Mouse (Mus musculus) kidney, postnatal 25 days (tissue): ENCODE measurements around the gene Atp2a2.
A peak's percentile ranks its signal among the peaks of the same experiment; 100 is the strongest.

ENCODE experiments used
- DNase-seq, 2 experiments: peaks; one replicate each; pipeline ENCODE4 v3.0.0; 2021; ENCODE audit warnings: mixed read lengths in 2 of 2

Atp2a2 gene

GRCm38 (mm10) chr5:122519043-122519660 is 17.1 kb upstream of the Atp2a2 start:
- peak in 1 of 2 experiments; percentile 38 for DNase-seq

- peak in 1 of 2 experiments; percentile 45 for DNase-seq
These were observed 16.2 kb upstream of the Atp2a2 start for GRCm38 (mm10) chr5:122518247-122518646.

- no peak for DNase-seq
These were observed 14.9 kb upstream of the Atp2a2 start for GRCm38 (mm10) chr5:122516901-122517300.

DNA sequence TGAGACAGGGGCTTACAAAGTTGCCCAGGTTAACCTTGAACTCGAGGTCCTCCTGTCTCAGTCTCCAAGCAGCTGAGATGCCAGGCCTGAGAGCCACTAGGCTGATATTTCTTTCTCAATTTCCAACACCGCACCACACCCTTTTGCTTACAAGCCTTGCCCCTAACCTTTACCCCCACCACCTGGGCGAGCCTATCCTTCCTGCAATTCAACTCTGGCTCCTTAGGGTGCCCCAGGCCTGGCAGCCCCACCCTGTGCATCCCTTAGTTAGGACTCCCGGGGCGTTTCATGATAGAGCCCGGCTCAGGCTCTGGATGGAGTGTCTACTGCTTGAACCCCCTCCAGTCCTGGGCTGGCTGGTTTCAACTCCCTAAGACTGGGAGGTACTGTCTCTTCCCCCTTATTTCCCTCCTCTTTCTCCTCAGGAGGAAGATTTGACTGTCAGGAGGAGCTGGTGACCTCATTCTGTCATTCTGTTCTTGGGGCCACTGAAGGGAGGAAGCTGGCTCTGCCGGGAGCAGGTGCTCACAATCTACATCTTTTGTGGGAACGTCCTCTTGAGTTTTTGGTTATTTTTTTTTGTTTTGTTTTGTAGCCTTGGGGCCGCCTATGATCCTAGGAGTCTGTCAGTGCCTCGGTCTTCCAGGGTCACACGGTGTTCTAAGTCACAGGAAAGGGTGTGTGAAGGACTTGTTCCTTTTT is 14.2 kb upstream of the Atp2a2 start:
- no peak for DNase-seq

- DNase-seq: no peak
These were observed 12.1 kb upstream of the Atp2a2 start for GRCm38 (mm10) chr5:122514127-122514521.

DNA sequence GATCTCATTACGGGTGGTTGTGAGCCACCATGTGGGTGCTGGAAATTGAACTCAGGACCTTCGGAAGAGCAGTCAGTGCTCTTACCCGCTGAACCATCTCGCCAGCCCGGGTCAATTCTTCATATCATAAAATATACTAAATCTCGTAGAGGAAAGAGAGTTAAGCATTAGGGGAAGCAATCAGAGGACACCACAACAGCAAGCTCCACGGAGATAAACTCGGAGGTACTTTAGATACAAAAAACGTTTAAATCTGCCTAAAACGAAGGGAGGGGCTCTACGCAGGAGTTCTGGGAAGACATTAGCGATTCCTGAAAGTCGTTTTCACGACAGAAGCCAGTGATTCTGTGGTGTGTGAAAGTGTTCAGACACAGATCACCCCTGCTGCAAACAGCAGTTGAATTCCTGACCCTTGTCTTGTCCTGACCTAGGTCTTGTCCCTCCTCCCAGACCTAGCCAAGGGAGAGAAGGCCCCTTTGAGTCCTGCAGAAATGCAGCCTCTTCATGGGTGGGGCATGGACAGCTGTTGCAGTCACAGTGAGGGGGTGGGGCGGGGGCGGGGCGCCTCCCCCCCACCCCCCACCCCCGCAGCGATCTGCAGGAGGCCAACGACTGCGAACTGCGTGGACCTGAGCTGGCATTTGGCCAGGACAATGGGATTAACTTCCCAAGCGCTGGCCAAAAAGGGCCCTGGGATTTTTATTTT is 11.5 kb upstream of the Atp2a2 start:
- DNase-seq: peak; percentile 61 to 72

GRCm38 (mm10) chr5:122512011-122512410 is 10.0 kb upstream of the Atp2a2 start:
- DNase-seq: peak in 1 of 2 experiments; percentile 56

DNA sequence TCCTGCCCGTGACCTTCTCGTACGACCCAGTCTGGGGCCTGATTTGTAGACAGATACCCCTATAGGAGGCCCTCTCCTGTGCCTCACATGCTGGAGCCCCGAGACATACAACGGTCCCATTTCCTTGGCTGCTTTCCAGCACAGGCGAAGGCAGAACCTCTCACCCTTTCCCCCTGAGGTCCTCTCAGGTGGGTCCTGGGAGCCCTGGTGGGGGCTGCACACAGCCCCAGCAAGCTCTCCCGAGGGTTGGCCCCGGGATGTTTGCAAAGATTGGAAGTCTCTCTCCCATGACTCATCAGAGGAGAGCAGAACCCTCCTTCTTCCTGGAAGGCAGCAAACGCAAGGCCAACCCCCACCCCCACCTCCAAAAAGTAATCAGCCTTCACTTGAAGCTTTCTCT is 9.4 kb upstream of the Atp2a2 start:
- DNase-seq: no peak

DNA sequence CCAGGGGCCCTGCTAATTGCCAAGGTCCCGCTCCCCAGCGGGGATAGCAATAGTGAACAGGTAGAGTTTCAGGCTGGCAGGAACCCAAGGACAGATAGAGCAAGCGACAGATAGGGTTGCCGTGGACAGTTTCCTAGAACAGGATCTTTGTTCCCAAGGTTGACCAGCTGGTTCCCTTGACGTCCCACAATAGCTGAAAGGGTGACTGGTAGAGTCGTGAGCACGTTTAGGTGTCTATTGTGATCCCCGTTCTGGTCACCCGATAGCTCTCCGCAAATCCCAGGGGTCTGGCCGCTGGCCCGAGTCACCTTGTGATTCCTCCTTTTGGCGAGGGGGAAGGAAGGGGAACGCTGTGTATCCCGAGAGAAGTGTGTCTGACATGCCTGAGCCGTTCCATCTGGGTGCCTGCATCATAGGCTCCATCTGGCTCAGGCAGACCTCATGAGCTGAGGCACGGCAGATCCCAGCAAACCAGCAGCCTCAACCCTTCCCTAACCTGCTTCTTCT is 8.7 kb upstream of the Atp2a2 start:
- peak in 1 of 2 experiments; percentile 56 for DNase-seq

DNA sequence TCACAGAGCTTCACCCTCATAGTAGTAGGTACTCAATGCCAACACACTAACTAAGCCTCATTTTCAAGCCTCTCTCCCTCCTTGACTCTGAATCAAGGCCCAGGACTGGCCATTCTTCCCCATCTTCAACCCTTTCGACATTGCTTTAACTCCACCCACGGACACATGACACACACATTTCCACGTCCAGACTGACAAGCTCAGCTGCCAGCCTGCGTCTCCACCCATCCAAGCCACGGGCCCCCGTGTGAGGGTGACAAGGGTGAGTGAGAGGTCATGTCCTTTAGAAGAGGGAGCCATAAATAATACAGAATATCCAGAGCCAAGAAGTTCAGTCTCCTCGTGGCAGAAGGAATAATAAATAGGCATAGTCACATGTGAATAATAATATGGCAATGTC is 7.6 kb upstream of the Atp2a2 start:
- no peak for DNase-seq

- no peak for DNase-seq
These were observed 6.9 kb upstream of the Atp2a2 start for GRCm38 (mm10) chr5:122508861-122509306.

- no peak for DNase-seq
These were observed 5.4 kb upstream of the Atp2a2 start for GRCm38 (mm10) chr5:122507396-122507795.

- no peak for DNase-seq
These were observed 4.4 kb upstream of the Atp2a2 start for GRCm38 (mm10) chr5:122506462-122506861.

DNA sequence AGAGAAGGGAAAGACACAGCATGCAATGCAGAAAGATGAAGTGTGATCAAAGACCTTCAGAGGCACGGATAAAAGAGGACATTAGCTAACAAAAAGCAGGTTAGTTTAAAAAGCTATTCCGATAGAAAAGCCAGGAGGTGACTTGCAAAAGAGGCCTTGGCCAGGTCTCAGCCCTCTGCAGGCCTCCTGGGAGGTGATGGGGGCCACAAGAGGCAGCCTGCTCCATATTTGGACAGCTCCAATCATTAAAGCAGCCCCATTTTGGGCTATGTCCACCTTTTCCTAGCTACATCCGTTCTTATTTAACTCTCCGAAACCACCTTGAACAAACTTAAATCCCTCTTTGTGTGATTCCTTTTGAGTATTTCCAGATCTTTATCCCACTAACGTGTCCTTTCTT is 3.5 kb upstream of the Atp2a2 start:
- no peak for DNase-seq

DNA sequence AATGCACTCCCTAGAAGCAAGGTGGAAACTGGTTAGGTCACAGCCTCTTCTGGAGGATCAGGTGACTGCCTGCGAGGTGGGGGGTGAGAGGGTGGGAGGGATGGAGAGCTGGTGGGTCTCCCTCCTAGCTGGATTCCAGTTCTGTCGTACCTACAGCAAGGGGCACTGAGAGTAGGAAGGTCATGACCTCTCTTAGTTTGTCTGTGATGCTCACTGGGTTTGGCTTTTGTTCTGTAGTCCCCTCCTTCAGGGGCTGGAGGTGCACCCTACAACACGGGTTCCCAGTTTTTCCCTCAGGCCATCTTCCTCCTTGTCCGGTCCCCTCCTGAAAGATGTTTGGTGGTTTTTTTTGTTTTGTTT is 1.7 kb upstream of the Atp2a2 start:
- DNase-seq: no peak

GRCm38 (mm10) chr5:122503015-122503759 is 1.2 kb upstream of the Atp2a2 start:
- DNase-seq: no peak

- peak; percentile 62 to 79 for DNase-seq
These were observed 636 bp downstream of the Atp2a2 start for GRCm38 (mm10) chr5:122501101-122502076.

DNA sequence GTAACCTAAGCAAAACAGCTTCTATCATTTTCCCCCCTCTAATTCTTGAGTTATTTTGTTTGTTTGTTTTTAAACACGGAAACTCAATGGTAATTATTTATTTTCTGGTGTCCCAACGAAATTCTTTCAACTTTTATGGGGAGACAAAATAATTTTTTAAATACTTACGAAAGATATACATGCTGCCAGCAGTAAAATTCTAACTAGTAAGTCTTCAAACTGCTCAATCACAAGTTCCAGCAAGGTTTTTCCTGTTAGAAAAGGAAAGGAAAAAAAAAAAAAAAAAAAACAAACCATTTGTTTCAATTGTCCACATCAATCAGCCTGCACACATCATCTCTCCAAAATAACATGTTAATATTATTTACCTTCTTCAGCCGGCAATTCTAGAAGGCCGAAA is 1.5 kb downstream of the Atp2a2 start:
- no peak for DNase-seq

GRCm38 (mm10) chr5:122500141-122500540 is 1.9 kb downstream of the Atp2a2 start:
- no peak for DNase-seq

GRCm38 (mm10) chr5:122498046-122498445 is 4.0 kb downstream of the Atp2a2 start:
- peak; percentile 52 to 74 for DNase-seq

DNA sequence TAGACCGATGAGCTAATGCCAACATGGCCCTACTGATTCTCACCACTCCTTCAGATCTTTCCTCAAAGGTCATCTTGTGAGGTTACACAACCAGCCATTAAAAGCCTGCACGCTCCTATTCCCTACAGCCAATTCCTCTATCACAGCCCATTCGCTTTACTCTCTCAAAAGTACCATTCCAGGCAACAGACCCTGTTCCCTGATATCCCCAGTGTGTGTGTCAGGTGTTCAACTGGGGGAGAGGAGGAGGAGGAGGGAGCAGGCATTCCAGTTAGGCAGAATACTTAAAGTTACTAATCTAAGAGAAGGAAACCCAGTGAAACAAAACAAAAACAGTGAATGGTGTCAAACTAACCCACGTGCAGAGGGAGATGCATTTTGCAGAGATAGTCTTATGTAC is 5.0 kb downstream of the Atp2a2 start:
- DNase-seq: no peak

GRCm38 (mm10) chr5:122494449-122494848 is 7.6 kb downstream of the Atp2a2 start:
- DNase-seq: no peak
